Mouse (Mus musculus): ENCODE data around the gene Raf1. TPM values are rescaled to one million over a fixed set of nuclear protein-coding genes. Genes with fewer than 3 reads are reported as not detected.
A peak's percentile ranks its signal among the peaks of the same experiment; 100 is the strongest.

The Raf1 gene
- 103 and 106 TPM in 2 replicates for polyA plus RNA-seq (2012; rRNA removed)

- Histone ChIP-seq H3K27me3 (replicated peaks; ENCODE audit: control insufficient read depth, insufficient read depth, low read length) (no peaks in the 10 kb centered on the region), H3K4me1 (ENCODE audit: control insufficient read depth, insufficient read depth, low read length) (peaks cover 16% of the 10 kb centered on the region), H3K27ac (ENCODE audit: insufficient read depth, low read depth, low read length) (peak within 1 kb of the TSS; percentile 99), H3K36me3 (ENCODE audit: control insufficient read depth, insufficient read depth, low read length) (no peaks in the 10 kb centered on the region), H3K4me3 (ENCODE audit: insufficient read depth, low read depth, low read length) (peak within 1 kb of the TSS; percentile 95)
- TF ChIP-seq POLR2A (IDR thresholded peaks at IDR 0.05; ENCODE audit: low read depth, low read length) (peak; percentile 84), CTCF (conservative IDR thresholded peaks at IDR 0.05; ENCODE audit: insufficient read depth, insufficient read length, low read depth, low read length) (no peak)
- under 1% methylated on average over 51 of the region's 51 CpGs for WGBS
- peak; percentile 99 for DNase-seq
Observed at GRCm38 (mm10) chr6:115676452-115677128, at the start of gene Raf1. Raf1 (minus strand) TSS chr6:115676635.

GRCm38 (mm10) chr6:115722246-115722645, 45.8 kb upstream of the Raf1 start:
- TF ChIP-seq POLR2A (IDR thresholded peaks at IDR 0.05; ENCODE audit: low read depth, low read length) (no peak), CTCF (conservative IDR thresholded peaks at IDR 0.05; ENCODE audit: insufficient read depth, insufficient read length, low read depth, low read length) (no peak)
- H3K4me1 ChIP-seq (ENCODE audit: control insufficient read depth, insufficient read depth, low read length): peaks cover 6% of the 10 kb centered on the region; the same call in 1 of the 2 replicates
- H3K27me3 ChIP-seq (replicated peaks; ENCODE audit: control insufficient read depth, insufficient read depth, low read length): no peaks in the 10 kb centered on the region
- H3K4me3 ChIP-seq (ENCODE audit: insufficient read depth, low read depth, low read length): no peak overlapping the region
- 79% methylated on average over 5 of the region's 5 CpGs for WGBS
- no peak overlapping the region for H3K27ac ChIP-seq (ENCODE audit: insufficient read depth, low read depth, low read length)
- H3K36me3 ChIP-seq (ENCODE audit: control insufficient read depth, insufficient read depth, low read length): no peaks in the 10 kb centered on the region
- DNase-seq: no peak

DNA sequence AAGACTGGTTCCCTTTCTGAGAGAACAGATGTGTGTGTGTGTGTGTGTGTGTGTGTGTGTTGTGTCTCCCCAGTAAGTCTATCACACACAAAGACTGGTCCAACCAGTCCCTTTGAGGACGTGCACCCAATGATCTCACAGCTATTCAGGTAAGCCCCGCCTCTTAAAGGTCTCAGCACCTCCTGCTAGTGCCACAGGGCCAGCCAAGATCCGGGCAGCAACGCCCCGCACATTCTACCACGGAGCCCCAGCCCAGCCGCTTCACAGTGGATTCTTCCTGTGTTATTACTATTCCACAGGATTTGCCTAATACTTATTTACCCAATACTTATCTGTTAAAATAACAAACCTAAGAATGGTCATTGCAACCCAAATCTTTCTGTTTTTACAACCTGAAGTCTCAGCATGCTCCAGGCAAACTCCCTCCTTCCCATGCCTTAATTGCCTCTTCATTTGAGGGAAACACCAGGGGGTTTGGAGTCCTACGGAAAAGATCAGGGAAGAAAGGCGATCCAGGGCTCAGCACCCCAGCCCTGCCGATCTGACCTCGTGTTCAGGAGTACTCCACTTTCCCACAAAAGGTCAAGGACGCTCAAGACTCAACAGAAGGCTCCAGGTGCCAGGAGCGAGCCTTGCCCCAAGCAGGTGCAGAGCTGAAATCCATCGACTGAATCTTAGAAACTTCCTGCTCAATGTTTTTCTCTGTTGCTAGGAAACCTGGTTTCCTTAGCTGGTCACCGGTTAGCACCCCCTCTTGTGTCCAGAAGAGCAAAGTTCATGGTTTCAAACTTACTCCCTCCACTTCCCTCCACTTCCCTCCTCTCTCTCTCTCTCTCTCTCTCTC, 41.5 kb upstream of the Raf1 start:
- 5% methylated on average over 15 of the region's 15 CpGs for WGBS
- DNase-seq: peak; percentile 88
- Histone ChIP-seq H3K27me3 (replicated peaks; ENCODE audit: control insufficient read depth, insufficient read depth, low read length) (no peaks in the 10 kb centered on the region), H3K27ac (ENCODE audit: insufficient read depth, low read depth, low read length) (peak overlapping the region; percentile 73), H3K36me3 (ENCODE audit: control insufficient read depth, insufficient read depth, low read length) (no peaks in the 10 kb centered on the region), H3K4me1 (ENCODE audit: control insufficient read depth, insufficient read depth, low read length) (peaks cover 13% of the 10 kb centered on the region; the same call in 1 of the 2 replicates), H3K4me3 (ENCODE audit: insufficient read depth, low read depth, low read length) (peak overlapping the region; percentile 6)
- TF ChIP-seq CTCF (conservative IDR thresholded peaks at IDR 0.05; ENCODE audit: insufficient read depth, insufficient read length, low read depth, low read length) (peak; percentile 40), POLR2A (IDR thresholded peaks at IDR 0.05; ENCODE audit: low read depth, low read length) (no peak)

DNA sequence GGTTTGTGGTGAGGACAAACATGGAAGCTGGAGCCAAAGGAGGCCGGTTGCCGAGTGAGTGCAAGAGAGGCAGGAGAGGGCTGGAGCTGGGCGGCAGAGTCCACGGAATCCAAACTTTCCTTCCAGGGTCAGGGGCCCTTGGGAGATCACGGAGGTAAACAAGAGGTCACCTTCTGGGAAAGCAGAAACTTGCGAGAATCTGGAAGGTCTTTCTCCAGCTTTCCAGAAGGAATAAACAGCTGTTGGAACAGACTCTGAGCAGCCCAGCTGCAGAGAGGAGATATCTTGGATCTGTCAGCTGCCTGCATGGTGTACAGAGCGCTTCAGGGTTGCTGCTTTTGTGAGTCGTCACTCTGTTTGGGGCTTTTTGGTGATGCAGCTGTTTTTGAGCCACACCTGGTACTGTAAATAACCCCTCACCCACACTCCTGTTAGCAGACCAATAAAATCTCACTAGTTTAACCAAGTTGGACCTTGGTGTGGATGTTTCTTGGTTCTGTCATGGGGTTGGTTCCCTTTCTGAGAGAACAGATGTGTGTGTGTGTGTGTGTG, 40.7 kb upstream of the Raf1 start:
- peak; percentile 42 for DNase-seq
- peak overlapping the region; percentile 73; the same call in 1 of the 2 replicates for H3K27ac ChIP-seq (ENCODE audit: insufficient read depth, low read depth, low read length)
- no peak for TF ChIP-seq CTCF (conservative IDR thresholded peaks at IDR 0.05; ENCODE audit: insufficient read depth, insufficient read length, low read depth, low read length)
- TF ChIP-seq POLR2A (IDR thresholded peaks at IDR 0.05; ENCODE audit: low read depth, low read length): no peak
- H3K4me1 ChIP-seq (ENCODE audit: control insufficient read depth, insufficient read depth, low read length): peaks cover 13% of the 10 kb centered on the region; the same call in 1 of the 2 replicates
- H3K36me3 ChIP-seq (ENCODE audit: control insufficient read depth, insufficient read depth, low read length): no peaks in the 10 kb centered on the region
- no peak overlapping the region; the same call in 1 of the 2 replicates for H3K4me3 ChIP-seq (ENCODE audit: insufficient read depth, low read depth, low read length)
- no peaks in the 10 kb centered on the region for H3K27me3 ChIP-seq (replicated peaks; ENCODE audit: control insufficient read depth, insufficient read depth, low read length)
- WGBS: 20% methylated on average over 8 of the region's 8 CpGs

DNA sequence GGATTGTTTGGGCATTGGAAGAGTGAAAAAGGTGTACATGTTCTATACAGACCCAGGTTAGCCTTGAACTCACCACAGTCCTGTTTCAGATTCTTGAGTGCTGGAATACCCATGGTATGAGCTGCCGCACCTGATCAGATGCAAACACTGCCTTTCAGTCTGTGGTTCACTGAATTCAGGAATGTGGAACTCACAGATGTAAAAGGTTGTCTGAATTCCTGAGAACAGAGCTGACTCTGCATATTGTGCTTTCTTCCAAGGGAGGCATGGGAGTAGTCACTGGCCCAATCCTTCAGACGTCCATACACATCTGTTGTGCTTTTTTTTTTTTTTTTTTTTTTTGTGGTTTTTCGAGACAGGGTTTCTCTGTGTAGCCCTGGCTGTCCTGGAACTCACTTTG, 34.8 kb upstream of the Raf1 start:
- DNase-seq: peak; percentile 19
- no peak for TF ChIP-seq POLR2A (IDR thresholded peaks at IDR 0.05; ENCODE audit: low read depth, low read length)
- no peak for TF ChIP-seq CTCF (conservative IDR thresholded peaks at IDR 0.05; ENCODE audit: insufficient read depth, insufficient read length, low read depth, low read length)
- Histone ChIP-seq H3K4me1 (ENCODE audit: control insufficient read depth, insufficient read depth, low read length) (no peaks in the 10 kb centered on the region), H3K27ac (ENCODE audit: insufficient read depth, low read depth, low read length) (no peak overlapping the region), H3K27me3 (replicated peaks; ENCODE audit: control insufficient read depth, insufficient read depth, low read length) (no peaks in the 10 kb centered on the region), H3K36me3 (ENCODE audit: control insufficient read depth, insufficient read depth, low read length) (no peaks in the 10 kb centered on the region), H3K4me3 (ENCODE audit: insufficient read depth, low read depth, low read length) (no peak overlapping the region)
- WGBS: 34% methylated on average over 3 of the region's 3 CpGs

GRCm38 (mm10) chr6:115702901-115703300, 26.5 kb upstream of the Raf1 start:
- TF ChIP-seq CTCF (conservative IDR thresholded peaks at IDR 0.05; ENCODE audit: insufficient read depth, insufficient read length, low read depth, low read length) (no peak), POLR2A (IDR thresholded peaks at IDR 0.05; ENCODE audit: low read depth, low read length) (no peak)
- no peaks in the 10 kb centered on the region for H3K27me3 ChIP-seq (replicated peaks; ENCODE audit: control insufficient read depth, insufficient read depth, low read length)
- no peak overlapping the region for H3K27ac ChIP-seq (ENCODE audit: insufficient read depth, low read depth, low read length)
- peak; percentile 61 for DNase-seq
- no peak overlapping the region for H3K4me3 ChIP-seq (ENCODE audit: insufficient read depth, low read depth, low read length)
- no peaks in the 10 kb centered on the region for H3K4me1 ChIP-seq (ENCODE audit: control insufficient read depth, insufficient read depth, low read length)
- H3K36me3 ChIP-seq (ENCODE audit: control insufficient read depth, insufficient read depth, low read length): no peaks in the 10 kb centered on the region
- 57% methylated on average over 5 of the region's 5 CpGs for WGBS
